Mouse (Mus musculus) thymus, postnatal 25 days (tissue): ENCODE results near the gene Trpv2.
"Not testable (repeated sequence)": the region's sequence is repeated elsewhere in the genome, so short reads cannot be mapped to it uniquely, and the experiment has no call there.

Experiments
- DNase-seq: peaks from one replicate; pipeline ENCODE4 v3.0.0; 2022

The Trpv2 gene

DNA sequence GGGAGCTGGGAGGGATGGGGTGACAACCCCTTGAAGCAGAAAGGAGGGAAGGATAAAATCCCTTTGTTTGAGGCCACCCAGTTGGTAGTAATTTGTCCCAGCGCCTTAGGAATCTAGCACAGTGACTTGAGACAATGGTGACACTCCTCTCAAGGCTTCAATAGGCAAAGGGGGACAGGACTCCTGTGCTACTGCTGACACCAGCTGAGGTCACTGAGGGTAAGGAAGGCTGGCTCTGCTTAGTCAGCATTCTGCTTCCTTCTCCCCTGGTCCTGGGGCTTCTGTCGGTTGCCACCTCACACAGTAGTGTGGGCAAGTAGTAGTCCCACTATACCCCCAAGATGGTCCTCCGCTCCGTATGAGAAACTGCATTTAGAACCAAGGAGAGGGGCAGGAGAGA, 56.9 kb downstream of the Trpv2 start:
- DNase-seq = no peak

DNA sequence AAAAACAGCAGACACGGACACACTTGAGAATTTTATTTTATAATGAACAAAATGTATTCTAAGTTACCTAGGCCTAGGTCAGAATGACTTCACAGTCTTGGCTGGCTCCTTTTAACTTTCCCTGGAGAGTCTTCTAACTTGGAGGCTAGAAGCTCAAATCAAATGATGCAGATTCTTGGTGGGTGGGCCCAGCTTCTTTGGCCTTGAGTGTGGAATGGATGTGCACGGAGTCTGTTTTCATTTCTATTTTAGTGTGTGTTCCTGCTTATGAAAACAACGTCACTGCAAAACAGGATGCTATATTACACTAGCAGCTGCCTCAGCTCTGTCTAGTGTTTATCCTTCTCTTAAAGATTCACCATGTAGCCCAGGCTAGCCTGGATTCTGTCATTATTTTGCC, 61.1 kb downstream of the Trpv2 start:
- DNase-seq = no peak

DNA sequence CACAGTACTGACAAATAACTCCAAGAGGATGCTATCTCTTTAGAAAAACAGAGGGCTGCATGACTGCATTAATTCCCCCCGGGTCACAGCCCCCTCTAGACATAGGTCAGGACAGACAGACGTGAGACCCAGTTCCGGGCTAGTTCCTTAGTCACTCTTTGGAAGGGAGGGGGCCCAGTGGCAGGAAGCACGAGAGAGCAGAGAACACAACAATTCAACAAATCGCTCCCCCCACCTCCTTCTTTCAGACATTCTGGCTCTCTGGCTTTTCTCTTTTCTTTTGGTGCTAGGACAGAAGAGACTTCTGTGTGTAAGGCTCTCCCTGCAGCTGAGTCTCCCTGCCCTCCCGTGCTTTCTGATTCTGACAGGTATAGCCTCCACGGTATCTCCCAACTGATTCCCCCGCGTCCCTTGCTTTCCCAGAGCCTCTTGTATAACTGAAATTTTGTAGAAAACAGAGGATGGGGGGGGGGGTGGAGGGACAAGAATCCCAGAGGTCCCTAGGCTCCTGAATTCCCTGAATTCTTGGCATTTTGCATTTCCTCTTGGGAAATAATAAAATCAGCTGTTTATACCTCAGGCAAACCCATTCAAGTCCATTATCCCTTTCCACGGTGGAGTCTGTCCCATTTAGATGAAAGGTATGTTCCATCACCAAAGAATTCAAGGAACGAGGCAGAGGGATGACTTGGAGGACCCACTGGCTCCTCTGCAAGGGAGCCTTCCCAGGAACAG, 62.0 kb downstream of the Trpv2 start:
- DNase-seq = no peak

DNA sequence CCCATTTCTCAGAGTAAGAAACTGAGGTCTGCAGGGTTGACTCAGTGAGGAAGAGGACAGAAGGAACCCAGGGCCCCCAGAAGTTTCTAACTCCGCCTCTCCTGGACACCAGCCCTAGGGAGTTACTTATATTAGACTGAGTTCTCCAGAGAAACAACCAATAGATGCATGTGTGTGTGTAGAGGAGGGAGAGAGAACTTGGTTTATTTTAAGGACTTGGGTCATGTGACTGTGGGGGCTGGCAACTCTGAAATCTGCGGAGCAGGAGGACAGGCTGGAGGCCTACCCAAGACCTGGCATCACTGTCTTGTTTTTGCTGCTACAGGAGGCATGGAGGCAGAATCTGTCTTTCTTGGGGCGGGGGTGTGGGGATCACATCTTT, 62.5 kb downstream of the Trpv2 start:
- DNase-seq = no peak

DNA sequence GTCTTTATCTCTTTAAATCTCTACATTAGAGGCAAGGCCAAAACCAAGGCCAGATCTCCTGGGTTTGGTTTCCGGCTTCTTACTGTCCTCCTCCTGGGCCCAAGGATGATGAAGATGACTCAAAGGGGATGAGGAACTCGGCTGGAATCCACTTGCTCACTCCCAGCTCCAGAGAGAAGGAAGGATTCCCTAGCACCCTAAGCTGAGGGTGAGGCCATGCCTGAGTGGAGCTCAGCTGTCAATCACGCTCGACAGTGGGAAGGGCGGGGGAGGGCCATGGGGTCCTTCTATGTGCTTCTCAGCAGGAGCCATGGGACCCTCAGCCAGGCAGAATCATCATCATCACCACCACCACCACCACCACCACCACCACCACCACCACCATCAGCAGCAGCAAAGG, 63.1 kb downstream of the Trpv2 start:
- no peak for DNase-seq

DNA sequence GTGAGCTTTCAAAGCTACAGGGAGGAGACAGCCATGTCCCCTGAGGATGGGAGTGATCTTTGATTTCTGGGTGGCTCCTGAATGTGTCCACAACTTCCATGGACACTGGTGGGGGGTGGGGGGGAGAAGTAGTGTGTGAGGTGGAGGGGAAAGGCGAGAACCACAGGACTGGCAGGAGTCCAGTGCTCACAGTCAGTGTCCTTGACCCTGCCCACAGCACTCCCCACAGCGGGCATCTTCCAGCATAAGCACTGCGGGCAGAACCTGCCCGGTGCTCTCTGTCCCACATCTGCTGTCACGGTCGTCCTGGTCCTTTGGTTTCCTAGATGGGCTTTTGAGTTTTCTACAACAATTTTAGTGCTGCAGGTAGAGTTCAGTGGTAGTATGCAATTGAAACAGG, 63.5 kb downstream of the Trpv2 start:
- no peak for DNase-seq

DNA sequence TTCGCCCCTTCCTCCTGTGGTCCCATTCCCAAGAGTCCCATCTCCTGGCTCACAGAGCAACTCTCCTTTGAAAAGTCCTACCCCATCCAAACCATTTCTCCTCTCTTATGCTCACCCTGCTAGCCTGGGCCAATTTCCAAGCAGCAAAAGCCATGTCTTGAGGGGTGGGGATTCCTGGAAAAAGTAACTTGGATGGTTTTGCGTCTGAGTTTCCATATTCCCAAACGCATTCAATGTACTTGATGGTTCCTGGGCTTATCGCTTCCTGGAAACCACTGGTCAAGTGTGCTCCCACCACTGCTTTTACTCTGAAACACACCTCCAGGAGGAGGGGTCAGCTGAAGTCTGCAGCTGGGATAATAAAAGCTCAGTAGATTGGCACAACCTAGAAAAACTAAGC, 64.1 kb downstream of the Trpv2 start:
- DNase-seq = no peak

DNA sequence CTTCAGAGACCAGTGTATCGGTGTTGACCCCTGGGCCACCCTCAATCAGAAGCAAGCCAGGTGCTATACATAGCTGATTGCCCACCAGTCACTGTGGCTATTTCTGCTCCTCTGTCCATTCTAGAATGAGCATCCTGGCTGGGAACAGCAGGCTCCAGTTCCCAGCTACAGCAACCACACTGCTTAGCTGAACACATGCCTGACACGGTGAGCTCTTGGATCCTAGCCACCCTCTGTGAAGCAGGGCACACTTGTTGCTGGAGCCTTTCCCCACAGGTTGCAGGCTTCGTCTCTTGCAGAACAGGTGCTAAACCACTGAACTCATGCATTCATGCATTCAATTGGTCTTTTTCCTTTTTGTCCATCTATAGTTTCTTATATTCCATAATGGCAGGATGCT, 66.1 kb downstream of the Trpv2 start:
- DNase-seq = no peak

DNA sequence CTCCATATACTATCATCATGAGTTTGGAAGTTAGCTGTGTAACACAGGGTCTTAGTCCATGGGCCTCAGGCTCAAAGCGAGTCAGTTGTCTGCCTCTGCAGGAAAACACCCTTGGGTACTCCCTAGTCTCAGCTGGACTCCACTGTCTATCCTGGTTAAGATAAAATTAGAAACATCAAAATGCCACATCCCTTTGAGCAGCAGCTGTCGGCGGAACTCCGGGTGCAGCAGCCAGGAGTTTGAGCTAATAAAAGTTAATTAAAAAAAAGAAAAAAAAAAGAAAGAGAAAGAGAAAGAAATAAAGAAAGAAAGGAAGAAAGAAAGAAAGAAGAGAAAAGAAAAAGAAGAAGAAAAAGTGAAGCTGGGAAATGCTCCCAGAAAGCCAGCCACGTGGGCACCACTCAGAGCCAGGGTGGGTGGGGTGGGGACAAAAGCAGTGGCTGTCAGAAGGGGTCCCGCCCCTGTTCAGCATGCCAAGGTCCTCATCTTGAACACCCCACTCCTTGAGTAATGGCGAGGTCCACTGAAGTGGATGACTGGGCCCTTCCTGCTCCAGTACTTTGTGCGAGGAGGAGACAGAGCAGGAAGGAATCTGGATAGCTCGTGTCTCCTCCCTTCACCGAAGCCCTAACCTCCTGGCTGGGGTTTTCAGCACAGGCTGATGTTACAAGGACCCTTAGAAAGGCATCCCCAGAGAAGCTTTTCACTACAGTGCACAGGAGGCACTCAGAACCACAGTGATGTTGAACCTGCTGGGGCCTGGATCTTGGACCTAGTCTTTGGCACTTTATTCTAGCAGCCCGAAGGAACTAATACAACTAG, 67.9 kb downstream of the Trpv2 start:
- DNase-seq = no peak

DNA sequence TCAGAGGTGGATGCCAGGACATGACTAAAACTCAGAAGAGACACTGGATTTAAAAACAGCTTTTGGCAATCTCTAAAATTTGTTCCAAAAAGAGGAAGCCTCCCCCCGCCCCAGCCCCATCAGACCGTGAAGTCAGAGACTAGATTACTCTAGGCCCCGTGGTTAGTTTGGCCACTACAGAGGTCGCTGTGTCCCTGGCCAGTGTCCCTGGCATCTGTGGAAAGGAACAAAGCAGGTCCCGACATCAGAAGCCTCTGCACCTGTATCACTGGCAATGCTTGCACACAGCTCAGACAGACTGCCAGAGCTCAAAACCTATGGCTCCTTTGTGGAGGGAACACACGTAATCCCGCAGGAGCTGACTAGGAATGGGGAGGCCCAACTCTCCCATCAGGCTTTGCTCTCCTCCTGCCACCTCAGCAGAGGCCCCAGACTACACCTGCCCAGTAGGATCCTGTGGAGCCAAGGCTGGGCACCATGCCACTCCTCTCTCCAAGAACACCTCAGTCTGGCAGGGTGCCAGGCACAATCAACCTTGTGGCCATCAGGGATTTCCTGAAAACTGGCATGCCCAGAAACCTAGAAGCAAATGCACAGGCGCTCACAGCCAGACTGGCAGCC, 68.8 kb downstream of the Trpv2 start:
- no peak for DNase-seq

DNA sequence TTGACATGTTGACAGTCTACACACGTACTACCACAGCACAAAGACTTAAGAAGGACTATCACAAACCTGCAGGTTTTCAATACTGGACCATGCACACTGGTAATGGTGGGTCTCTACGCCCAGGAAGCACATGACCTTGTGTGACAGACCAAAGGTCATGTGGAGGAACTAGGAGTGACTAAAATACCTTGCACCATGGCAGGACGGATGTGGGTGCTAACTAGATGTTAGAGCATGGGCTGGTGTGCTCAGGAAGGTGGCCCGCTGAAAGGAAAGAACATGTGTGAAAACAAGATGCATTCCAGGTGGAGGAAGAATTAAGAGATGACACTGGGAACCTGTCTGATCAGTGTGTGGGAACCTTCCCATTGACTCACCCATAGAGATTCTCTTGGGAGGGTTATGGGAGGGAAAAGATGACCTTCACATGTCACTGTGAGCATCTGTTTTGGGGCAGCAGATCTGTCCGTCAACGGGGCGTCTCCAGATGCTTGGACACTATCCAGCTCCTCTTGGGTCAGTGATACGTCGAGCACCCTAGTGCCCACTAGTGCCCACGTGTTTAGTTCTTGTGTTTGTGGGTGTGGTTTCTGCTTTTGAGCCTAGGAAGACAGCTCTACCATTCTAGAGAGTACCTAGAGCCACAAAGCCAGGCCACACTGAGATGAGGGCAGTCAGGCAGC, 69.5 kb downstream of the Trpv2 start:
- no peak for DNase-seq

DNA sequence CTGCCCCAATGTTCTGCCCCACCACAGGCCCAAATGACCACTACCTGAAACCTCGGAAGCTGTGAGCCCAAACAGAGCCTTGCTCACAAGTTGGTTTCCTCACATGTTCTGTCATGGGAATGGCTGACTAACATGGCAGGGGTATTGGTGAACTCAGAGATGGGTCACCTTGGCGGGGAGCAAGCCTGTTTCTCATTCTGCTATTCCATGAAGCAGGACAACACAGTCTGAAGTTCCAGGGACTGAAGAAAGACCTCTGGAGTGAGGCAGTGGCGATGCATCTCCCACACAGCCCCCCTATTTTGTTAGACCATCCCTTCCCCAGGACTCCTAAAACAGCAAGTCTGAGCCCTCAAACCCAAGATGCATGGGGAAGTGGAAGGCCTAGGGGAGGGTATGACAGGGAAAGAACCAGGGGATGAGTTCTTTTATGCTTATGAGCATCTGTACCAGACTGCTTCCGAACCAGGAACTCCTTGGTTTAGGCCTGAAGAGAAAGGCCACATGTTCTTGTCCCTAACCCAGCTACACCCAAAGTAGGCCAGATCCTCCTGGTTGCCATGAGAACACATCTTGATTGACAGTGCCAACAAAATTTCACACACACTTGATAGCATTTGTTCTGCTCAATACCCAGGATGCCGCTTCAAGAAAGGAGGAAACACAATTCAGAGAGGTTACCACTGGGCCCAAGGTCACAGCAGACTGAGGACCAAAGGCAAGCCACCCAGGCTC, 70.5 kb downstream of the Trpv2 start:
- no peak for DNase-seq

DNA sequence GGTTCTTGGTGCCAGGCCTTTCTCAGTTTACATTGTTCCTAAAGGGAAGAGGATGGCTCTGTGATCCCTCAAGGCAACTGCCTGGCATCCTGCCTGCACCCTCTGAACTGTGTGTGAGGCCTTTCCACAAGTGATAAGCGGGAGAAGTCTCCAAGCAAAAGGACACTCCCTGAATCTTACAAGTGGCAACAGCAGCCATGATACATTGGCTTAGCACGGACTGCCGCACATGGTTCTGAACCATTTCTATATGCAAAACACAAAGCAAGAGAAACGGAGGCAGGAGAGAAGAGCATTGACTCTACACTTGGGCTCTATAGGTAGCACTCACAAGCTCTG, 71.0 kb downstream of the Trpv2 start:
- DNase-seq = no peak

DNA sequence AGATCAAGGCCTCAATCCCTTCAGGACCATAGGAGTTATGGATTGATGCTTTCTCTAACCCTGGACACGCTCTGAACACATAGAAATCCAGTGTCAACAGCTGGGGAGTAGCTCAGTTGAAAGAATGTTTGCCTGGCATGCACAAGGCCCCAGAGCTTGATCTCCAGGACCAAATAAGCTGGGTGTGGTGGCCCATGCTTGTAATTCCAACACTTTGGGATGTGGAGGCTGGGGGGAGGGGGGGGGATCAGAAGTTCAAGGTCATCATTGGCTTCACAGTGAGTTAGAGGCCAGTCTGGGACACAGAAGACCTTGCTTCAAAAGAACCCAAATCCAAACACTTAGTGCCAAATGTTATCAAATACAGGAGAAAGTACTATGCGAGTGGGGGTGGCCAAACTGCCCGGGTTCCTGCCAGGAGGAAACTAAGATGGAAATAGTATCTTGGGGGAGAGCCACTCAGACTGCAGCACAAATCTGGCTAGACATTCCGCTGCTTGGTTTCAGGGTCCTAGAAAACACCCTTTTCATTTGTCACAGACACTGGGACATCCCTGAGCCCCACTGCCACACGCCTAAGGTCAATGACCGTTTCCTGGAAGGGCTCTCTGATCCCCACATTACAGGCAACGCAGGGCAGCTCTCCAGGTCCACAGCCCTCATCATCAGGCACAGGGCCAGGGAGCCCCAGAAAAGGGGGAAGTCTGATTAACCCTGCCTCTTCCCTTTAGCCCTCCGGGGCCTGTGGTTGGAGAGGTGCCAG, 71.6 kb downstream of the Trpv2 start:
- no peak for DNase-seq

DNA sequence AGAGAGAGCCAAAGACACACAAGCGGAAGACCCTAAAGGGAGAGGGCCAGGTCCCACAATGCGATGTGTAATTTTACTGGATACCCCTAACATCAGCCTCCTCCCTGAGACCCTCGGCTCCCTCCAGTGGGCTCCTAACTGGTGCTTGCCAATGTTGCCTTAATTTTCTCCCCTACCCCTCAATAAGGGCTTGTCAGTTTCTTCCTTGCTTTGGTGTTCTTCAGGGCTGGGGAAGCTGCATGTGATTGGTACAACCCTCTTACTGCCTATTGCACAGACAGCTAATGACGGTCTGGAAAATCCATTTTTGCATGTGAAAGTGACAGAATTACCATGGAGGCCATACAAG, 72.2 kb downstream of the Trpv2 start:
- DNase-seq = no peak

DNA sequence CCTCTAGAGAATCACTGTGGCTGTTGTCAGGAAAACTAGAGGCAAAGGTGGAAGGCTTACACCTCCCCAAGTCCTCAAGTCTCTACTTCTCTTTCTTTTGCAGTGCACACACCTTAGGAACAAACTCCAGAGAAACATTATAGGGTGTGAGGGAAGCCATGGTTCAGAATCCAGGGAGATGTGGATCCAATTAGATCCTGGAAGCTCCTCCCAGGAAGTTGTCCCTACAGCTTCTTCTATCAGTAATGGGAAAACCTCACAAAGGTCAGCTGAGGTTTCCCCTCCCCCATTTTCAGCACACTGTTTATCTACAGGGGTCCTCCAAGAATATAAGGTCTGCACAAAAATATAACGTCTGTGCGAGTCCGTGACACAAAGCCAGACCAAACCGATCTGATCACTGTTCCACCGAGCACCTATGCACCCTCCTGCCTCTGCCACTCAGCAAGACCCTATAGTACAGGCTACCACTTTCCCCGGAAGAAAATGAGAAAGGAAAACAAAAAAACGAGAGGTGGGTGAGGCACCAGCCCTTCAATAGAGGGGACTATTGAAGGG, 72.8 kb downstream of the Trpv2 start:
- no peak for DNase-seq

DNA sequence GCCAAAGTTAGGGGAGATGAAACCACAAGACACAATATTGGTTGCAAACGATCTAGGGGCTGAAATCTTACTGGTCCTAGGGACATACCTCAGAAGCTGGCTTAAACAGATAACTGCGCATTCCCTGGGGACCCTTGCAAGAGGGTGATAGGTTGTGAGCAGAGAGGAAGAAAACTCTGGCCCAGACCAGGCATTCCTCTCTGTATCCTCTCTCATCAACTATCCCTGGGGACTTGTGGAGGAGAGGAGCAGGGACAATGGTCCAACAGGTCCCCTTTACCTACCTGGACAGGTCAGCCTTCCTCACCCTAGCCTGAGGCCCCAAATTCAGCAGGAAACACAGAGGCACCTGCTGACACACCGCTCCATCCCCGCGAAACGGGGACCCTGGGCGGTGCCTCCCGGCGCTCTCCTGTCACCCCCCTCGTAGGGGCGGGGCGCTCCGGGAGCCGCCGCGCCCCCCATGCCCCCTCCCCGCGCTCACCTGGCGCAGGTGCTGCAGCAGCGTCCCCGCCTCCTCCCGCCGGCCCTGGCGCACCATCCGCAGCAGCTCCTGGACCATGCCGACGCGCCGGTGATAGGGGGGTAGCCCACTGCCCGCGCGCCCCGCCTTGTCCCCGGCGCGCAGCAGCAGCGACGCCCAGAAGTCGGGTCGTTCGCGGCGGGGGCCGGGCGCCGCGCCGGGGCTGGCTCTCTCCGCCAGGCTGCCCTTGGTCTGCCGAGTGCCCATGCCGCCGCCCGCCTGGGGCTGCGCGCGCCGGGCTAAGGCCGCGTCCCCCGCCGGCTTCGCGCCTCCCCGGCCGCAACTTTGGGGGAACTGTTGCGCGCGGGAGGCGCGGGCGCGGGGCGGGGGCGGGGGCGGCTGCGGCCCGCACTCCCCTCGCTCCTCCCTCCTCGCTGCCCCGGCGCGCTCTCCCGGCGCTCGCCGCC, 73.6 kb downstream of the Trpv2 start, which contains the start of gene Lrrc75a:
TSS of gene Lrrc75a (minus strand) at position 863 of the 930 bp plus-strand sequence.
- peak; percentile 49 for DNase-seq

DNA sequence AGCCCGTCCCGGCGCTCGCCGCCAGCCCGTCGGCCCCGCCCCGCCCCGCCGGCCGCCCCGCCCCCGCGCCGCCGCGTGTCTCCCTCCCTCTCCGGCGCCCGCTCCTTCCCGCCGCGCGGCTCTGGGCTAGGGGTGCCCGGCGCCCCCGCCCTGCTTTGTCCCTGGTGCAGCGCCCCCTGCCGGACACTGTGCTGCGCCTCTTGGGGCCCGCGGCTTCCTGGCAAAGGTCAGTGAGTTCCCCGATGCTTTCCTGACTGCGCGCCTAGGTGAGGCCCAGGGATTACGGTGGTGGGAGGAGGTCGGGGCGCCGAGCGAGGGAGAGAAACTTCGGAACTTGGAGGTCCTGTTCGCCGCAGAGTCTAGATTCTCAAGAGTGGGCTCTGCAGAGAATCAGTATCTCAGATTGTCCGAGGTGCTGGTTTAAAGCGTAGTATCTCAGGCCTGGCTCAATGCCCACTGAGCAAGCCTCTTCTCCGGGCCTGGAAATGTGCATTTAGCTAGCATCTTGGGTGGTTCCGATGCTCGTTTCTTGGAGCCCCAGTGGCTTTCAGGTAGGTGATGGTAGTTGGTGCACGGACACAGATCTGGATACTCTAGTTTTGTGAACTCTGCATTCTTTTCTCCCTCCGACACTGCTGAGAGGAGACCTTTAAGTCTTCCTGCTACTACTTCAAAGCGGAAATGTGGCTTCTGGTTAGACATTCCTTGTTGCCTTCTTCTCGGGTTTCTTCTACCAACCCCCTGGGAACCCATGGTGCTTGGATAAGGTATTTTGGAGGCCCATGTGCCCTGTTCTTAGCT, 74.5 kb downstream of the Trpv2 start, which contains the start of gene Mmgt2:
TSS of gene Mmgt2 (plus strand) at position 74 of the 801 bp plus-strand sequence.
- peak; percentile 98 for DNase-seq

DNA sequence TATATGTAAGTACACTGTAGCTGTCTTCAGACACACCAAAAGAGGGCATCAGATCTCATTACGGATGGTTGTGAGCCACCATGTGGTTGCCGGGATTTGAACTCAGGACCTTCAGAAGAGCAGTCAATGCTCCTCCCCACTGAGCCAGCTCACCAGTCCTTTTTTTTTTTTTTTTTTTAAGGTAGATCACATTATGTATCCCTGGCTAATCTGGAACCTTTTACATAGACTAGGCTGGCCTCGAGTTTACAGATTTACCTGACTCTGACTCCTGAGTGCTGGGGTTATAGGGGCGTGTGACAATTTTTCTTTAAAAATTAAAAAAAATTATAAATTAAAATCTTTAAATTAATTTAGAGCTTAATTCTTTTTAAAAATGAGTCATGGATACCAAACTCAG, 75.5 kb downstream of the Trpv2 start:
- DNase-seq = not testable (repeated sequence)
